Mouse (Mus musculus) midbrain, embryonic 14.5 days (tissue): ENCODE measurements at regions not wholly inside any gene's neighbourhood (a gene's known extent, or its start where the extent isn't known, plus 50 kb on each side); places are given as distances from the start of the nearest gene placed in this dataset.

Experiments used
- ATAC-seq: fragments of 200-750 bp; cut with Nextera tagmentation; 2 replicates; pipeline ENCODE4 v1.8.0; 2017; ENCODE audit warnings: moderate number of reproducible peaks, moderate library complexity; ENCODE audit not compliant: low FRiP score, low TSS enrichment
- DNase-seq: peaks from one replicate; pipeline ENCODE4 v3.0.0-alpha.2; 2015
- H3K27ac ChIP-seq: fragments of 300-500 bp; sonication (generic); replicated peaks from 2 replicates; pipeline ENCODE4 v1.5.1; 2014; ENCODE audit warnings: mild to moderate bottlenecking, low read depth, low read length, moderate library complexity
- H3K27me3 ChIP-seq: fragments of 300-500 bp; sonication (generic); 2 replicates; pipeline ENCODE4 v1.6.1; 2014; ENCODE audit warnings: low read length, control low read depth, mixed read lengths; ENCODE audit not compliant: control insufficient read depth, insufficient read depth
- H3K36me3 ChIP-seq: fragments of 300-500 bp; sonication (generic); 2 replicates; pipeline ENCODE4 v1.6.1; 2014; ENCODE audit warnings: low read length, control low read depth; ENCODE audit not compliant: control insufficient read depth, insufficient read depth
- H3K4me1 ChIP-seq: fragments of 300-500 bp; sonication (generic); 2 replicates; pipeline ENCODE4 v1.6.1; 2014; ENCODE audit warnings: mild to moderate bottlenecking, antibody characterized with exemption, low read length, control low read depth; ENCODE audit not compliant: control insufficient read depth, insufficient read depth
- H3K4me2 ChIP-seq: fragments of 300-500 bp; sonication (generic); 2 replicates; pipeline ENCODE4 v1.6.1; 2014; ENCODE audit warnings: mild to moderate bottlenecking, low read length, moderate library complexity
- H3K4me3 ChIP-seq: fragments of 300-500 bp; sonication (generic); replicated peaks from 2 replicates; pipeline ENCODE4 v1.5.1; 2014; ENCODE audit warnings: low read depth, low read length
- H3K9ac ChIP-seq: fragments of 300-500 bp; sonication (generic); replicated peaks from 2 replicates; pipeline ENCODE4 v1.6.1; 2014; ENCODE audit warnings: mild to moderate bottlenecking, low read length, moderate library complexity
- H3K9me3 ChIP-seq: fragments of 300-500 bp; sonication (generic); 2 replicates; pipeline ENCODE4 v1.6.1; 2016; ENCODE audit warnings: low read length, control low read depth, mixed read lengths; ENCODE audit not compliant: control insufficient read depth
- WGBS: fragments of 180-500 bp; shearing (Covaris S2); extraction: QIAGEN DNeasy Blood & Tissue Kit; methylation state at CpG from one replicate; pipeline ENCODE4 v1.1.7; 2014; 5-methylcytosine and 5-hydroxymethylcytosine counted together

GRCm38 (mm10) chr5:39374199-39374598 is 381.1 kb downstream of the Hs3st1 start:
- Histone ChIP-seq H3K4me2 (no peak overlapping the region), H3K9me3 (no peaks in the 10 kb centered on the region), H3K4me1 (no peaks in the 10 kb centered on the region), H3K27me3 (no peaks in the 10 kb centered on the region), H3K4me3 (no peak overlapping the region), H3K27ac (no peak overlapping the region), H3K9ac (no peak overlapping the region), H3K36me3 (no peaks in the 10 kb centered on the region)
- DNase-seq (no peak), ATAC-seq (no peak)
- 89% methylated on average over 3 of the region's 3 CpGs for WGBS

DNA sequence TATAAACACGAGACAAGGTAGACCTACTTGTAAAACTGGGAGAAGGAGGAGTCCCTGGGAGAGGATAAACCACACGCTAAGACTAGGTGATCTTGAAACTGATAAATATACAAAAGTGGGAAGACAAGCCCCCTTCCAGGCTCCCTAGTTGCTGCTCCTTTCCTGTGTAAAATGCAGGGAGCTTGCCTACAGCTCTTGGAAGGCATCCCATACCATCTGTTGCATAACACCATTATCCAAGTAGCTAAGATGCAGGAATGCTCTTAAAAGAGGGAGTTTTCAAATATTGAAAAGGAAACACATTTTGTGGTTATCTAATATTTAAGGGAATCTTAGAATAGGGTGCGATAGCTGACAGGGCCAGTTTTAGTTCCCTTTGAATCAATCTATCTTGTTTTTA is 406.6 kb downstream of the Hs3st1 start:
- 87% methylated on average over 3 of the region's 3 CpGs for WGBS
- no peaks in the 10 kb centered on the region for H3K4me1 ChIP-seq
- ATAC-seq (no peak), DNase-seq (no peak)
- H3K9ac ChIP-seq, result no peak overlapping the region
- no peaks in the 10 kb centered on the region for H3K27me3 ChIP-seq
- no peak overlapping the region for H3K4me3 ChIP-seq
- H3K27ac ChIP-seq, result no peak overlapping the region
- H3K4me2 ChIP-seq, result no peak overlapping the region
- H3K9me3 ChIP-seq, result no peaks in the 10 kb centered on the region
- no peaks in the 10 kb centered on the region for H3K36me3 ChIP-seq

GRCm38 (mm10) chr5:39347019-39347418 is 408.3 kb downstream of the Hs3st1 start:
- Histone ChIP-seq H3K27me3 (no peaks in the 10 kb centered on the region), H3K9ac (no peak overlapping the region), H3K36me3 (no peaks in the 10 kb centered on the region), H3K9me3 (no peaks in the 10 kb centered on the region), H3K4me3 (no peak overlapping the region), H3K27ac (no peak overlapping the region), H3K4me2 (no peak overlapping the region), H3K4me1 (no peaks in the 10 kb centered on the region)
- WGBS, result 60% methylated on average over 3 of the region's 3 CpGs
- ATAC-seq (no peak), DNase-seq (no peak)

DNA sequence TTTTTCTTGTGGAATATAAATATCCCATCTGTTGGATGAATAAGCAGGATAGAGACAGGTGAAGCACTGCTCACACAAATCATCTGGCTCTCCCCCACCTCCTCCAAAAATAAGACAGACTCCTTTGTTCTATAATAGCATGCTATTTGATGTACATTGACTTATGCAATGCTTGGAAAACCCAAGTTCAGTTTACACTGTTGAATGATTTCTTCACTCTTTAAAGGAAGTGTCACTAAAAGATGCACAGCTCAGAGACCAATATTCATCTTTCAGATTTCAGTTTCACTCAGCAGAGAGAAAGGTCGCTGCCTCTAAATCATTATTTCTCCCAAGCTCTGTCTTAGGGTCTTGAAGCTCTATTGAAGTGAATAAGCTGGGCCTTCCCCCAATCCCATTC is 417.4 kb downstream of the Hs3st1 start:
- ATAC-seq (no peak), DNase-seq (no peak)
- H3K4me1 ChIP-seq, result no peaks in the 10 kb centered on the region
- no peak overlapping the region for H3K4me3 ChIP-seq
- 85% methylated on average over 1 of the region's 1 CpGs for WGBS
- no peak overlapping the region for H3K9ac ChIP-seq
- H3K4me2 ChIP-seq, result no peak overlapping the region
- no peaks in the 10 kb centered on the region for H3K9me3 ChIP-seq
- H3K27ac ChIP-seq, result no peak overlapping the region
- no peaks in the 10 kb centered on the region for H3K27me3 ChIP-seq
- no peaks in the 10 kb centered on the region for H3K36me3 ChIP-seq

DNA sequence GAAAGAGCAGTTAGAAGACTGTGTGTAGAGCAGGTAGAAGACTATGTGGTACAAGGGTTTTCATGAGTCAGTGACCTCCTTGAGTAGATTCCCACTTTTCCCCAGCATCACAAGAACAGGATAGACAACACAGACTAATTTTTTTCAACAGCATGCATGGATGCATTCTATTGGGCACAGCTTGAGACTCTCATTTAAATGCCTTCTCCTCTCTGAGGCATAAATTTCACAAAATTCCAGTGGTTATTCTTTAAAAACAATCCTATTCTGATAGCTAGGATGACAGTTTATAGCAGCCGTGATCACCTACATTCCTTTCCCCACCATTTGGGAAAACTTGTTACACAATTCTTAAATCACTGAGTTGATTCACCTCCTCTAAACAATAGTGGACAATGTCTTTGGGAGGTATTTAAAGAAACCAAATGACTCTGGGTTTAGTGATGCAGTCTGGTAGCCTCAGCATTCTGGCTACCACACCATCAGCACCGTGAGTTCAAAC is 418.7 kb downstream of the Hs3st1 start:
- H3K27ac ChIP-seq, result no peak overlapping the region
- H3K4me1 ChIP-seq, result no peaks in the 10 kb centered on the region
- no peaks in the 10 kb centered on the region for H3K27me3 ChIP-seq
- H3K9me3 ChIP-seq, result no peaks in the 10 kb centered on the region
- H3K4me3 ChIP-seq, result no peak overlapping the region
- 91% methylated on average over 2 of the region's 2 CpGs for WGBS
- H3K4me2 ChIP-seq, result no peak overlapping the region
- H3K36me3 ChIP-seq, result no peaks in the 10 kb centered on the region
- no peak overlapping the region for H3K9ac ChIP-seq
- no peak for ATAC-seq
- no peak for DNase-seq

GRCm38 (mm10) chr5:39335321-39335720 is 420.0 kb downstream of the Hs3st1 start:
- WGBS, result 75% methylated on average over 2 of the region's 2 CpGs
- Histone ChIP-seq H3K4me2 (no peak overlapping the region), H3K27me3 (no peaks in the 10 kb centered on the region), H3K4me3 (no peak overlapping the region), H3K9ac (no peak overlapping the region), H3K9me3 (no peaks in the 10 kb centered on the region), H3K4me1 (no peaks in the 10 kb centered on the region), H3K27ac (no peak overlapping the region), H3K36me3 (no peaks in the 10 kb centered on the region)
- ATAC-seq (no peak), DNase-seq (no peak)

DNA sequence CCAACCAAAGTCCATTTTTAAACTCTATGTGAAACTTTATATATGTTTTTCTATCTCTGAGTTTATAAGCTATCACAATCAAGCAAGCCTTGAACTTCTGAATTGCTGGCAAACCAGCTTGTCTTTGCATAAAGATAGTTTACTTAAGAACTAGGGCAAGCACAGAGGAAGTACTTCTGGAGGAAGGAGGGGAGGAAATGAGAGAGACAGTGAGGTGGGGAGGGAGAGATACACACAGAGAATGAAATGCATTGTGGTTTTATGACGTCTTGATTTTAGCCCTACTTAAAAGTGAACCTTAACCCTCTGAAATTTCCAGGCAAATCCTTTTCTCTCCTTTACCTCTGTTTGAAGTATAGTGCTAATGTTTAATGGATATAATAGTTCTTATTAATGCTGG is 421.0 kb downstream of the Hs3st1 start:
- no peaks in the 10 kb centered on the region for H3K9me3 ChIP-seq
- ATAC-seq, result no peak
- no peaks in the 10 kb centered on the region for H3K27me3 ChIP-seq
- H3K36me3 ChIP-seq, result no peaks in the 10 kb centered on the region
- no peak for DNase-seq
- WGBS, result 83% methylated on average over 1 of the region's 1 CpGs
- no peak overlapping the region for H3K27ac ChIP-seq
- no peak overlapping the region for H3K9ac ChIP-seq
- H3K4me2 ChIP-seq, result no peak overlapping the region
- H3K4me3 ChIP-seq, result no peak overlapping the region
- no peaks in the 10 kb centered on the region for H3K4me1 ChIP-seq

- 85% methylated on average over 2 of the region's 2 CpGs for WGBS
- Histone ChIP-seq H3K4me3 (no peak overlapping the region), H3K4me1 (no peaks in the 10 kb centered on the region)
Measured at GRCm38 (mm10) chr5:39325399-39325798, 429.9 kb downstream of the Hs3st1 start.

DNA sequence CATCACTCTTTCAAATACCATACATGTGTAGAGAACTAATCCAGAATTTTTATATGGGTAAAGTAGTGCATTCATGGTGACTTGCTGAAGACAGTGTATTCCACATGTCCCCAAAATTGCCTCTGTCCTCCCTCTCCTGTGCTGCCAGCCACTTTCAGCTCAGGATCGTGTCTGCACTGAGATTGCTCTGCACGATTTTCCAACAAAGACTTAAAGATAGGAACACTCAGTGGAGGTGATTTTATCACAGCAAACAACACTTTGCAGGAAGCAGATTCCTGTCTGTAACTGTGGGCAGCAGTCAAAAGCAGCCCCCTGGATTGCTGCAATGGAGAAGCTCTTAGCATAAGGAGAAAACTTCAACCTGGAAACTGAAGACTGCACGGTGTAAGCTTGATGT is 438.8 kb downstream of the Hs3st1 start:
- 76% methylated on average over 3 of the region's 3 CpGs for WGBS
- no peak overlapping the region for H3K27ac ChIP-seq
- no peaks in the 10 kb centered on the region for H3K27me3 ChIP-seq
- ATAC-seq, result no peak
- H3K36me3 ChIP-seq, result no peaks in the 10 kb centered on the region
- no peak overlapping the region for H3K4me2 ChIP-seq
- H3K4me3 ChIP-seq, result no peak overlapping the region
- no peak overlapping the region for H3K9ac ChIP-seq
- H3K4me1 ChIP-seq, result no peaks in the 10 kb centered on the region
- no peaks in the 10 kb centered on the region for H3K9me3 ChIP-seq
- no peak for DNase-seq

More at GRCm38 (mm10) chr5:39325399-39325798, 429.9 kb downstream of the Hs3st1 start:
- Histone ChIP-seq H3K27me3 (no peaks in the 10 kb centered on the region), H3K9ac (no peak overlapping the region), H3K36me3 (no peaks in the 10 kb centered on the region), H3K27ac (no peak overlapping the region), H3K9me3 (no peaks in the 10 kb centered on the region), H3K4me2 (no peak overlapping the region)
- DNase-seq (no peak), ATAC-seq (no peak)
